ENCODE assay signal across 8 mouse cellular contexts in genomic region chr16:91485841-91486240, GRCm38 (mm10). TPM values are rescaled to one million over a fixed set of nuclear protein-coding genes. Genes with fewer than 3 reads are reported as not detected.
A peak's percentile ranks its signal among the peaks of the same experiment; 100 is the strongest.
DNase-seq lines count a peak whose midpoint lies in the region; ATAC-seq lines count a peak whose summit lies in the region.

No protein-coding gene starts in this region.

- ATAC-seq in lung, embryonic 15.5 days (ENCODE audit: borderline replicate concordance, extremely low read depth, low FRiP score, low TSS enrichment), result no peak
- no peak for ATAC-seq in embryonic facial prominence, embryonic 14.5 days (ENCODE audit: low read depth)
- no peak for ATAC-seq in limb, embryonic 12.5 days (ENCODE audit: insufficient number of reproducible peaks, insufficient read depth, low FRiP score, low TSS enrichment, low read depth)

- H3K9ac ChIP-seq in lung, embryonic 15.5 days, result peak overlapping the region; percentile 93
- H3K9ac ChIP-seq in embryonic facial prominence, embryonic 14.5 days (ENCODE audit: low read depth, low read length), result peak overlapping the region; percentile 94
- peak overlapping the region; percentile 94 for H3K9ac ChIP-seq in limb, embryonic 12.5 days (replicated peaks)

- WGBS in lung, embryonic 15.5 days, result 17% methylated on average over 5 of the region's 5 CpGs
- WGBS in embryonic facial prominence, embryonic 14.5 days, result 32% methylated on average over 5 of the region's 5 CpGs
- WGBS in limb, embryonic 12.5 days, result 36% methylated on average over 5 of the region's 5 CpGs

- H3K4me3 ChIP-seq in lung, embryonic 15.5 days, result peak overlapping the region; percentile 88
- peak overlapping the region; percentile 90 for H3K4me3 ChIP-seq in embryonic facial prominence, embryonic 14.5 days (ENCODE audit: low read depth, low read length)
- H3K4me3 ChIP-seq in limb, embryonic 12.5 days (replicated peaks), result peak overlapping the region; percentile 90

- H3K4me2 ChIP-seq in lung, embryonic 15.5 days, result peak overlapping the region; percentile 63
- H3K4me2 ChIP-seq in embryonic facial prominence, embryonic 14.5 days (ENCODE audit: low read depth, low read length), result peak overlapping the region; percentile 78
- peak overlapping the region; percentile 73 for H3K4me2 ChIP-seq in limb, embryonic 12.5 days

- H3K27me3 ChIP-seq in lung, embryonic 15.5 days, result no peaks in the 10 kb centered on the region
- no peaks in the 10 kb centered on the region for H3K27me3 ChIP-seq in embryonic facial prominence, embryonic 14.5 days (replicated peaks; ENCODE audit: control insufficient read depth, insufficient read depth, low read length)
- no peaks in the 10 kb centered on the region for H3K27me3 ChIP-seq in limb, embryonic 12.5 days

- H3K27ac ChIP-seq in lung, embryonic 15.5 days, result peak overlapping the region; percentile 98
- H3K27ac ChIP-seq in embryonic facial prominence, embryonic 14.5 days (replicated peaks; ENCODE audit: low read depth, low read length), result peak overlapping the region; percentile 96
- H3K27ac ChIP-seq in limb, embryonic 12.5 days, result peak overlapping the region; percentile 96

- no peaks in the 10 kb centered on the region for H3K9me3 ChIP-seq in lung, embryonic 15.5 days
- H3K9me3 ChIP-seq in embryonic facial prominence, embryonic 14.5 days (ENCODE audit: control insufficient read depth, low read length), result no peaks in the 10 kb centered on the region
- no peaks in the 10 kb centered on the region for H3K9me3 ChIP-seq in limb, embryonic 12.5 days

- no peak for DNase-seq in lung, adult 18-20 months
- DNase-seq in embryonic facial prominence, embryonic 14.5 days (ENCODE audit: low spot score), result no peak
- peak; percentile 4 for DNase-seq in retina, postnatal 7 days (ENCODE audit: low read depth, low spot score)
- DNase-seq in Muller cell, postnatal 12 days (ENCODE audit: inconsistent ontology term), result no peak
- no peak for DNase-seq in adipocyte (ENCODE audit: low spot score)
- DNase-seq in yolk sac, embryonic 10.5 days (ENCODE audit: low spot score), result no peak

- H3K4me1 ChIP-seq in lung, embryonic 15.5 days, result peaks cover 21% of the 10 kb centered on the region
- H3K4me1 ChIP-seq in embryonic facial prominence, embryonic 14.5 days (ENCODE audit: control insufficient read depth, insufficient read depth, low read length), result peaks cover 9% of the 10 kb centered on the region
- peaks cover 9% of the 10 kb centered on the region for H3K4me1 ChIP-seq in limb, embryonic 12.5 days (replicated peaks)

- H3K36me3 ChIP-seq in lung, embryonic 15.5 days, result peaks cover 13% of the 10 kb centered on the region
- peaks cover 17% of the 10 kb centered on the region for H3K36me3 ChIP-seq in embryonic facial prominence, embryonic 14.5 days (ENCODE audit: control insufficient read depth, insufficient read depth, low read length)
- H3K36me3 ChIP-seq in limb, embryonic 12.5 days, result peaks cover 29% of the 10 kb centered on the region

RNA-seq across cellular contexts. Expression of gene Ifnar1, which starts 0.8 kb away (rescaled TPM):
- polyA plus RNA-seq in lung, embryonic 15.5 days (2015; fragmentation: Nextera tagmentation; extraction: Ambion mirVana), result 61.5 and 68.0 TPM in 2 replicates
- 47.3 and 53.7 TPM in 2 replicates for polyA plus RNA-seq in embryonic facial prominence, embryonic 14.5 days (2014; fragmentation: Nextera tagmentation; extraction: Ambion mirVana)
- polyA plus RNA-seq in limb, embryonic 12.5 days (2016; fragmentation: Nextera tagmentation; extraction: Ambion mirVana), result 62.3 and 65.1 TPM in 2 replicates
